Mouse (Mus musculus): ENCODE data around the gene Ak7.

Ak7 gene

GRCm38 (mm10) chr12:105705799-105706487, at the start of gene Ak7:
TSS of gene Ak7 (plus strand) at chr12:105705976.
- peak; percentile 28 to 57 for DNase-seq (ENCODE audit: low spot score in 2 of 2)

- no peak for DNase-seq (ENCODE audit: low spot score in 2 of 2)
Measured at GRCm38 (mm10) chr12:105676274-105676673, 29.5 kb upstream of the Ak7 start.

- DNase-seq (ENCODE audit: low spot score in 2 of 2) = no peak
Measured at GRCm38 (mm10) chr12:105678211-105678610, 27.6 kb upstream of the Ak7 start.

GRCm38 (mm10) chr12:105678762-105679161, 27.0 kb upstream of the Ak7 start:
- no peak for DNase-seq (ENCODE audit: low spot score in 2 of 2)

GRCm38 (mm10) chr12:105683933-105684901, 21.6 kb upstream of the Ak7 start, which contains the start of gene Gskip:
TSS of gene Gskip (plus strand) at chr12:105684829.
- DNase-seq (ENCODE audit: low spot score in 2 of 2) = peak; percentile 31 to 43

- peak; percentile 92 to 93 for DNase-seq (ENCODE audit: low spot score in 2 of 2)
Measured at GRCm38 (mm10) chr12:105685001-105685691, 20.6 kb upstream of the Ak7 start, which contains the start of gene Atg2b. TSS of gene Atg2b (minus strand) at chr12:105685211.

GRCm38 (mm10) chr12:105686791-105687190, 19.0 kb upstream of the Ak7 start:
- no peak for DNase-seq (ENCODE audit: low spot score in 2 of 2)

GRCm38 (mm10) chr12:105687416-105687815, 18.4 kb upstream of the Ak7 start:
- no peak for DNase-seq (ENCODE audit: low spot score in 2 of 2)

GRCm38 (mm10) chr12:105688546-105688945, 17.2 kb upstream of the Ak7 start:
- DNase-seq (ENCODE audit: low spot score in 2 of 2) = no peak

GRCm38 (mm10) chr12:105689435-105689834, 16.3 kb upstream of the Ak7 start:
- no peak for DNase-seq (ENCODE audit: low spot score in 2 of 2)

- DNase-seq (ENCODE audit: low spot score in 2 of 2) = no peak
Measured at GRCm38 (mm10) chr12:105694021-105694420, 11.8 kb upstream of the Ak7 start.

- DNase-seq (ENCODE audit: low spot score in 2 of 2) = no peak
Measured at GRCm38 (mm10) chr12:105695848-105696247, 9.9 kb upstream of the Ak7 start.

GRCm38 (mm10) chr12:105697104-105697780, 8.5 kb upstream of the Ak7 start:
- no peak for DNase-seq (ENCODE audit: low spot score in 2 of 2)

GRCm38 (mm10) chr12:105700433-105700832, 5.3 kb upstream of the Ak7 start:
- DNase-seq (ENCODE audit: low spot score in 2 of 2) = no peak

GRCm38 (mm10) chr12:105718616-105719015, 12.8 kb downstream of the Ak7 start:
- no peak for DNase-seq (ENCODE audit: low spot score in 2 of 2)

- DNase-seq (ENCODE audit: low spot score in 2 of 2) = no peak
Measured at GRCm38 (mm10) chr12:105720196-105720595, 14.4 kb downstream of the Ak7 start.

- no peak for DNase-seq (ENCODE audit: low spot score in 2 of 2)
Measured at GRCm38 (mm10) chr12:105721452-105722132, 15.8 kb downstream of the Ak7 start.

- DNase-seq (ENCODE audit: low spot score in 2 of 2) = peak in 1 of 2 experiments; percentile 14
Measured at GRCm38 (mm10) chr12:105722657-105723056, 16.9 kb downstream of the Ak7 start.

GRCm38 (mm10) chr12:105724616-105725015, 18.8 kb downstream of the Ak7 start:
- DNase-seq (ENCODE audit: low spot score in 2 of 2) = no peak

GRCm38 (mm10) chr12:105725736-105726135, 20.0 kb downstream of the Ak7 start:
- no peak for DNase-seq (ENCODE audit: low spot score in 2 of 2)

- DNase-seq (ENCODE audit: low spot score in 2 of 2) = no peak
Measured at GRCm38 (mm10) chr12:105727268-105727667, 21.5 kb downstream of the Ak7 start.
